Mouse (Mus musculus): ENCODE measurements around the gene Uox.

Gene Uox

DNA sequence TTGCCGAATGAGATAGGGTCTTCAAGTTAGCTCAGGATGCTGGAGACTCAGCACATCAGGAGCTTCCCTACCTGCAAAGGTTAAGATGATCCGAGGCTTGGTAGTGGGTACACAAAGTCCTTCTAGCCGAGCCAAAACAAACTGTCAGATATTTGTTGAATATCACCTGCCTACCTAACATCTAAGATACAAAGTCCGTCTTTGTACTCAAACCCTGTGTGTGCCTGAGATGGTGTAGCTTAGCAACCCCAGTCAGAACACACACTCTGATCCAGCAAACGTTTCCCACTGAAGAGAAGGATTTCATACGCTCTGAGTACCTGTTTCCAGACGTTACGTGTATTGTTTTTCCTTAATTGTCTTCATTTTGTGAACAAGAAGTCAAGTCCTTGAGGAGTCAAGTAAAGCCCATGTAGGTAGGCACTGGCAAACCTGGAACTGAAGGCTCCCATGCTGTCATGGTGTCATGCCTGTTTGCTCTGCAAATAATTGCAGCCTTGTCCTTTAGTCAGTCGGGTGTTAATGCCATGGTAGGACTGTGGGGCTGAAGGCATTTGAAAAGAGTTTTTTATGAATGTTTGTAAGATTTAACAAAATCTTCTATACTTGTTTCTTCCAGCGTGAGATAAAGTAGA is at the start of gene Uox:
Gene Uox (plus strand): TSS at position 279 of the 635 bp plus-strand sequence.
- no peak for TF ChIP-seq GATA4 (IDR thresholded peaks at IDR 0.05; ENCODE audit: insufficient replicate concordance, low read length)

DNA sequence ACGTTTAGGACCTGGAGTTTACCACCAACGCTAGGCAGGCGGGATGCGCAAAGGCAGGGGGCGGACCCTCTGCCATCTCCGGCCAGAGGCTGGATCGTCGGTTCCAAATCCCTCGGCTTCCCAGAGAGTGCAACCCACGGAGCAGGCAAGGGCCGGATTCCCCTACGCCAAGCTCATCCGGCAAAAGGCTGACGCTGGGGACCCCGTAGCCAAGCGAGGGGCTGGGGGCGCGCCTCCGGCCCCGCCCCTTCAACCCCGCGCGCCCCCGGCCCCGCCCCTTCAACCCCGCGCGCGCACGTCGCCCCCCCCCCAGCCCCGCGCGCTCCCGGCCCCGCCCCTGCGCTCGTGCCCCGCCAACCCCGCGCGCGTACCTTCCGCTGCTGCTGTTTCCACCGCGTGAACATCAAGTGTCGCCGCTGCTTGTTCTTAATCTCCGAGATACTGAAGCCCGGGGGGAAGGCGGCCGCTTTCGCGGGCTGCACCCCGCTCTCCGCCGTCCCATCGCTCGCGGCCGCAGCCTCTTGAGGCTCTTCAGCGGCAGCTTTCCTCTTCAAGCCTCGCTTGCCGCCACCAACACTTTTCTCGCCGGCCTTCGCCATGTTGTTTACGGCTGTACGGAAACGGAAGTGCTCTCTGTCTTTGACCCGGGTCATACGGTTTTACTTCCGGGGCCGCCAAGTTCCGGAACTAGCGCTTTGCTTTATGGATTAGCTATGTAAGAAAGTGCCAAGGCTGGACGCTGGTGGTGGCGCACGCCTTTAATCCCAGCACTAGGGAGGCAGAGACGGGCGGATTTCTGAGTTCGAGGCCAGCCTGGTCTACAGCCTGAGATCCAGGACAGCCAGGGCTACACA is 49.2 kb upstream of the Uox start, which contains the start of gene Rpf1:
Gene Rpf1 (minus strand): TSS at position 632 of the 854 bp plus-strand sequence.
- TF ChIP-seq GATA4 (IDR thresholded peaks at IDR 0.05; ENCODE audit: insufficient replicate concordance, low read length), result no peak

DNA sequence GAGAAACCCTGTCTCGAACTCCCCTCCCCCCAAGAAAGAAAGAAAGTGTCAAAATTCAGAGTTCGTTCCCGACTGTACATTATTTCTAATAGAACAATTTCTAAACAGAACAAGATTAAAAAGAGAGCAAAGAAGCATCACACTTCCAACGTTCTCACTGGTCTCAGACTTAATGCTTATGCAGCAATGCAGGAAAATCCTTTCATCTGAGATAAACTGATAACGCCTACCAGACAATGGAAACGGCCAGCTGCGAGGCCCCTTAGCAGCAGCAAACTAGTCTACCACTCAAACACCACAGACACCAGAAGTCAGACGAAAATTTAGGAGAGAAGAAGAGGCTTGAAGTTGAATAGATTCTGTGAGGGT is 48.6 kb upstream of the Uox start:
- TF ChIP-seq GATA4 (IDR thresholded peaks at IDR 0.05; ENCODE audit: insufficient replicate concordance, low read length), result no peak

DNA sequence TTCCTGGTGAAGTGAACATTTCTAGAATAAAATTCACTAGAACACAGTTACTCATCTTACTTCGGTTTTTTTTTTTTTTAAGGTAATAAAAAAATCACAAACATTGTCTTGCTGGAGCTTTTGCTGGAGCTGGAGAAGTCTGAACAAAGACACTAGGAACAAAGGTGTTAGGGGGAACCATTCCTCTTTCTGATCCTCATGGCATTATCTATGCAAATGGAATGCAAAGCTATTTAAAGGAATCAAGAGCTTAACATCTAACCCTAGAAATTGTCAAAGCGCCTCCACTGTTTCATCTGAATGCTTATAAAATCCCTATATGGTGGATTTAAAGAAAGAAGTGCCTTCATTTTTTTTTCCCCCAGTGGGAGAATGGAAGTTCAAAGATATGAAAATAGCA is 41.9 kb upstream of the Uox start:
- no peak for TF ChIP-seq GATA4 (IDR thresholded peaks at IDR 0.05; ENCODE audit: insufficient replicate concordance, low read length)

DNA sequence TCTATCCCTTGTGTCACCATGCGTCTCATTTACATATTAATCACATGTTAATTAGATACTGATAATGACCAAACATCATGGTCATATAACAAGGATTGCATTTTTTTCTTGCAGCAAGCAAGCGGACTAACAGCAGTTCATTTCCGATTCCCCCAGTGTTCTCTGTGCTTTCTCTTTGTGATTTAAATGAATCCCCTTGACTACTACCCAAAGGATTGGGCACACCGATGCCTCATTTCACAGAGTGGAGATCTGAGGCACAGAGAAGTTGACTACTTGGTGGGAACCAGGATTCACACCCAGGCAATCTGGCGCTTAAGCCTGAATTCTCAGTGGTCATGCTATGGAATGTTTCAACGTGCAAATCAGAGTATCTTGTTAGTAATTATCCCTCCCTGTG is 35.2 kb upstream of the Uox start:
- TF ChIP-seq GATA4 (IDR thresholded peaks at IDR 0.05; ENCODE audit: insufficient replicate concordance, low read length), result no peak

DNA sequence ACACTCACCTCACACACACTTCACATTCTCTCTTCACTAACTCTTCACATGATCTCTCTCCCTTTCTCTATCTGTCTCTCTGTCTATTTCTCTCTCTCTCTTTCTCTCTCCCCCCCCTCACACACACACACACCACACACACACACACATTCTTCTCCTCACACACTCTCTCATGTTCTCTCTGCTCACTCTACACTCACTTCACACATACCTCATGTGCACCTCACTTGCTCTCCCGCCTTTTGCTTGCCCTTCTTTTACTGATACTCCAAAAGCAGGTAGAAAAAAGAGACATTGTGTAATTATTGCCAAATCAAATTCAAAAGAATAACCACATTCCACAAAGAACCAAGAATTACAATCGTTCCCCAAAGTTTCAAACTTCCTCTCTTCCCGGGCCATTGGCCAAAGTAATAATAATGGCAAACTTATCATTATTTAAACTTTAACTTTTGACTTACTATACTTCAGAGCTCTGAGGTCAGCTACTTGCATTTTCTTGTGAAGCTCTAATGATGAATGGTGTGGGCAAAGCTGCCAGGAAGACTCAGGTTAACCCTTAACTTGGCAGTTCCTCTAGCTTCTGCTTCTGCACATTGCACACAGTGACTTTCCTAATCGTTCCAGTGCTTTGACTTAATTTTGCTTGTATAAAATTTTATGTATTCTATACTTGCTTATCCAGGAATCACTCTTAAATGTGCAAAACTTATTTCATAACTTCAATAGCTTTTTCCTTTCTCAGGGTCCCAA is 29.5 kb upstream of the Uox start:
- TF ChIP-seq GATA4 (IDR thresholded peaks at IDR 0.05; ENCODE audit: insufficient replicate concordance, low read length), result no peak

DNA sequence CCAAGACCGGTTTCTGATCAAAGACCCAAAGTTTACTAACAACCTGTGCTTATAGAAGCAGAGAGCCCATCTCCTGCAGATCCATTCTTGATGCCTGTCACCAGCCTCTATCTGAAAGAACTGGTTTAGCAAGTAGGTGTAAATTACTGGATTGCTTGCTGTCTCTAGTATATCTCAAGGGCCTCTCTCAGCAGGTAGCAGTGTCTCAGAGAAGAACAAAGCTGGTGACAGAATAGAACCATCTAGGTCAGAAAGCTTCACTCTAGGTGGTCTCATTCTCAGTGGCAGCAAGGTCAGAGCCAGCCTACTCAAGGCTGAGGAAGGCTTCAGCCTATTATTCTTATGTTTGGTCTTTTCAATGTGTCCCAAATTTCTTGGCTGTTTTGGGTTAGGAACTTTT is 26.6 kb upstream of the Uox start:
- TF ChIP-seq GATA4 (IDR thresholded peaks at IDR 0.05; ENCODE audit: insufficient replicate concordance, low read length), result no peak

DNA sequence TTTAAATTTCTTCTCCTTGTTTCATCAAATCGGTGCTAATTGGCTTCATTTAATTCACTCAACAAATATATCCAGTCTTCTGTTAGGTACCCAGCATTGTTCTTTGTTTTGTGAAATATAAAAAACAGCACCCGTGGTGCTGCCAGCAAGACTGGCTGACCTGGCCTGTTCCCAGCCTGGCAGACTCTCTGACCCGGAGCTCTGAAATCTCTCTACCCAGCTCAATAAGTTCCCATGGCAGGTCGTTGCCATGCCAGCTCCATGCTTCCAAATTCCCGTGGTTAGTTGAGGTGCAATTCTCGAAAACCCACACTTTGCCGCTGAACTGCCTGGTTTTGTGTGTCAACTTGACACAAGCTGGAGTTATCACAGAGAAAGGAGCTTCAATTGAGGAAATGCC is 15.4 kb upstream of the Uox start:
- TF ChIP-seq GATA4 (IDR thresholded peaks at IDR 0.05; ENCODE audit: insufficient replicate concordance, low read length), result no peak

DNA sequence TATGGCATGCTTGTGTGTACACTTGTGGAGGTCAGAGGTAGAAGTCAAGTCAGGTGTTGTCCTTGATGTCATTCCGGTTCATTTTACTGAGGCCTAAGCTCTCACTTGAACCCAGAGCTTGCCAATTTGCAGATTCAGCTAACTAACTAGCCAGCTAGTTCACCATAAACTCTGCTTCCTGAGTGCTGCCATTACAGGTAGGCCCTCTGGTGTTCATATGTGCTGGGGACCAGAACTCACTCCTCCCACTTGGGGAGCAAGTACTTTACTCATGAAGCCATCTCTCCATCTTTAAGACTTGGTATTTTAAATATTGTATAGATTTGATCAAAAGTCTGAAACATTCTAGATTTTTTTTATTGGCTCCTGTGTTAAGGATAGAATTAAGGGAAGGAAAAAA is 13.7 kb upstream of the Uox start:
- no peak for TF ChIP-seq GATA4 (IDR thresholded peaks at IDR 0.05; ENCODE audit: insufficient replicate concordance, low read length)

DNA sequence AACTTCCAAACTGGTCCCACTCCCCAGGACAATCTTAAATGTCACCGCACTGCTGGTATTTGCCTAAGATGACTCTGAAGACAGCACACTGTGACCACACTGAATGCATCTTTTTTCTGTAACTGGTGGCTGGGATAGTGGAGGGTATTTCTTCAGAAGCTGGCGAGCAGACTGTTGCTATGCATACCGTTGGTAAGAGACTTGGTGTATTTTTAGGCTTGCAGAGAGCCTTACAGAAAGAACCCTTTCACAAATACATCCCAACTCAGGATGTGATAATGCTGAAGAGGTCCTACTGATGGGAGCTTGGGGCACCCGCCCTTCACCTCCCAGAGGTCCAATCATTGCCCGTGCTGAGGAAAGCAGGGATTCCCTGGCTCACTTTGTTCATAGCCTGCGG is 12.7 kb upstream of the Uox start:
- TF ChIP-seq GATA4 (IDR thresholded peaks at IDR 0.05; ENCODE audit: insufficient replicate concordance, low read length), result no peak

DNA sequence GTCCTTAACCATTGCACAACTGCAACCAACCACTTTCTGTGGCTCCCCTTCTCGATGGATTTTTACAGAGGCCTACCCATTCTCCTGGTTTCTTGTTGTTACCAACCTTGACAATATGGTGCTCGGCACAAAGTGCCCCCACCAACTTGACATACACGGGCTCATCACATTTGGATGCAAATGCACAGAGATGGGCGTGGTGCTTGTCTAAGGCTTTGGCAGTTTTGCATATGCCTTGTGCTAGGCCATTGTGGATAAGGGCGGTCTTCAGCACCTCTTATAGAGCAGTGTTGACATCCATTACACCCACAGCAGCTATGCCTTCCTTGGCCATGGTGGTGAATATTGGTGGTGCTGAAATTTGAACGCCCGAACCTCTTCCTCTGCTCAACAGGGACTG is 7.3 kb upstream of the Uox start:
- TF ChIP-seq GATA4 (IDR thresholded peaks at IDR 0.05; ENCODE audit: insufficient replicate concordance, low read length), result no peak

DNA sequence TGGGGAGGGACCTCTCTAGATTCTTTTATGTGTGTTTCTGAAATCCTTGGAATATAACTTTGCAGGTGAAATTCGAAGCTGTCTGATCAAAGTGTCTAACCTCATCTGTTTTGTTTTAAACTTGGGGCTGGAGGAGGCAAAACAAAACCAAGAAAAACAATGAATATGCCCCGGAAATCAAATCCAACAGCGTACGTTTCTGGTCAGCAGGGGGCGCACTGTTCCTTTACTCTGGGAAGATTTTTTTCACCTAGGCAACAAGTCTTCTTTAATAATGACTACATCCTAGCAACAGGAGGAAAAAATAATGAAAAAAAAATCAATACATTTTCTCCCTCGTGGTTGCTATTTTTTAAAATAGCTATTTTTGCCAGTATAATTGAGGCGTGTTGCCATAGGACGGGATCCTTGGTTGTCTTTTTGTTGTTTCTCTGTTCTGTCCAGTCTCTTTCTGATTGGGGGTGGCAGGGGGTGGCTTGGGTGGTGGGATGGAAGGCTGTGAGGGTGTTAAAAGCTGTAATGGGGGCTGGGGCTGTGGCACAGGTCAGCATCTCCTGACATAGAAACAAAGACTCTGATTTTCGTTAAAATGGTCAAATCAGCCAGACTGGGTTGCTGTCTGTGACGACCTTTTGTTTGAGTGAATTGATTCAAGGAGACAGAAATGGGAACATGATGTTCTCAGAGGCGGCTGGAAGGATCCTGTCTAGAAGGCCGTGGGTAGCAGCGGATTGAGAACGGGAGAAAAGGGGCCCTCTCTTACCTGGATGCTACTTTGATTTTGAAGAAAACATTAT is 5.8 kb upstream of the Uox start:
- TF ChIP-seq GATA4 (IDR thresholded peaks at IDR 0.05; ENCODE audit: insufficient replicate concordance, low read length), result no peak

DNA sequence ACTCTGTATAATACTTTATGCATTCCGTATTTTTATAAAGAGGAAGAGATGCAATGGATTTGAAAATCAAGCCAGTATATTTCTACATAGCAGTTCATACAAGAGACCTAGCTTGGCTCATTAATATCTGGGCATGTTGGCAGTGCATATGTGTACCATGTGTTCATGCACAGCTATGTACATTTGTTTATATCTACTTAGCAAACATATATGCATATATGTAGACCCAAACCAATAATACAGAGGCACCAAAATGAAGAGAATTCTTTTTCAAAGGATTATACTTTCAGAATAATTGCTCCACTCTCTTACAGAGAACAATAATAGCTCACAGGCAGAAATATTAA is 5.2 kb upstream of the Uox start:
- TF ChIP-seq GATA4 (IDR thresholded peaks at IDR 0.05; ENCODE audit: insufficient replicate concordance, low read length), result no peak

DNA sequence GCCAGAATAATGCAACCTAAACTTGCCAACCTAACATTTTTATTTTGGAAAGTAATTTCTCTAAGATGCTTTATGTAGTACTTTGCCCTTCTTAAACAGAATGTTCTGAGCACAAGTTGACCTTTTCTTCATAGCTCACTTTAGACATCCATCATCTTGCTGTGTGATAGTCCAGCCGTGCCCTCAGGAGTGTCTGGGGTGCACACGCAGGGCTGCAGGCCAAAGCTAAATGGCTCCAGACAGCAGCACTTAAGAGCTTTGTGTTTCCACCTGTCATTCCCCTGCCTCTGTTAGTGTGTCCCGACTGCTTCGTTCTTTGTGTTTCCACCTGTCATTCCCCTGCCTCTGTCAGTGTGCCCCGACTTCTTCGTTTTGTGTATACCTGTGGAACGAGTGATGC is 2.9 kb upstream of the Uox start:
- TF ChIP-seq GATA4 (IDR thresholded peaks at IDR 0.05; ENCODE audit: insufficient replicate concordance, low read length), result no peak

DNA sequence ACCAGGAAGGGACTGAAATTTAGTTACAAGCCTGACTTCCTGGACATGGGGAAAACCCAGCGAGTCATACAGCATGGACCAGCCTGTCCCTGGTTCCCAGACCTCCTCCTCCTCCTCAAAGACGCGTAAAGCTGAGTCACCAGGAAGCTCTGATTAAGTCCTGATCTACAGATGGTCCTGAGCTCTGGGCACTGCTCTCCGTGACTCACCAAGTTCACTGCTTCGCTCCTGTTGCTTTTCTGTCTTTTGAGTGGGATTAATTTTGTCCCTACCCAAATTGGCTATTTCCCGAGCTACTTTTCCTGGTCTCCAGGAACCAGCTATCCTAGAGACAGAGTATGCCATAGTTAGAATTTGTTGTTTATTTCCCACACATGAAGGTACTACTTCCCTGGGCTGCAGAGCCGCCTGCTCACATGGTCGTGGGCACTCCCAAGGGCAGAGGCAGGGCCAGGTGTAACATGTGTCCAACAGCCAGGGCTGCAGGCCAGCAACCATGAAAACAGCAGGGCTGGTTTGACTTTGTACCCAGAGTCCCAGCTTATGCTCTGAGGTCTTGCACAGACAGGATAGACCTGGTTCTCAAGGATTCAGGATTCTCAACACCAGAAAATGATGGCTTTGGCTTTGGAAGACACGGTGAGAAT is 2.2 kb upstream of the Uox start:
- TF ChIP-seq GATA4 (IDR thresholded peaks at IDR 0.05; ENCODE audit: insufficient replicate concordance, low read length), result no peak
